Mouse (Mus musculus): ENCODE measurements around the gene R3hdm2.

R3hdm2 gene

GRCm38 (mm10) chr10:127353909-127354895 lies 25.9 kb upstream of the R3hdm2 start, which contains the start of gene Inhbe:
Gene Inhbe (minus strand): TSS chr10:127354411.
- DNase-seq = peak; percentile 67

DNA sequence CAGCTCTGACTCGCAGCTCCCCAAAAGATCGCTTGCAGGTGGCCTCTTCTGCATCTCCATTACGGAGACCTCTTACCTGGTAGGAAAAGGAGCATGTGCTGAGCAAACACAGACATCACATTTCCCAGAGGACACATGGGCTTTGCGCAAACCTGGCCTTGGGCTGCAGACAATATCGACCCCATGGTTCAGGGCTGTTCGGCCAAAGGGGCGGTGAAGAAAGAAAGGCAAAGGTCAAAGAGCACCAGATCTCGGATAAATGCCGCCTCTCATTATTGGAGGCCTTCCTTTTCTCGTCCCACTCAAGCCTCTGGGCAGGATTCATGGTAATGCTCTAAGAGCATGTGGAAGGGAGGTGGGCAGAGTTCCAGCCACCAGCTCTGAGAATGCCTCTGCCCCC lies 24.8 kb upstream of the R3hdm2 start:
- DNase-seq = no peak

- DNase-seq = no peak
These were observed 19.4 kb upstream of the R3hdm2 start for GRCm38 (mm10) chr10:127360714-127361113.

- no peak for DNase-seq
These were observed 13.0 kb upstream of the R3hdm2 start for GRCm38 (mm10) chr10:127367116-127367515.

GRCm38 (mm10) chr10:127368273-127368672 lies 11.9 kb upstream of the R3hdm2 start:
- DNase-seq = no peak

DNA sequence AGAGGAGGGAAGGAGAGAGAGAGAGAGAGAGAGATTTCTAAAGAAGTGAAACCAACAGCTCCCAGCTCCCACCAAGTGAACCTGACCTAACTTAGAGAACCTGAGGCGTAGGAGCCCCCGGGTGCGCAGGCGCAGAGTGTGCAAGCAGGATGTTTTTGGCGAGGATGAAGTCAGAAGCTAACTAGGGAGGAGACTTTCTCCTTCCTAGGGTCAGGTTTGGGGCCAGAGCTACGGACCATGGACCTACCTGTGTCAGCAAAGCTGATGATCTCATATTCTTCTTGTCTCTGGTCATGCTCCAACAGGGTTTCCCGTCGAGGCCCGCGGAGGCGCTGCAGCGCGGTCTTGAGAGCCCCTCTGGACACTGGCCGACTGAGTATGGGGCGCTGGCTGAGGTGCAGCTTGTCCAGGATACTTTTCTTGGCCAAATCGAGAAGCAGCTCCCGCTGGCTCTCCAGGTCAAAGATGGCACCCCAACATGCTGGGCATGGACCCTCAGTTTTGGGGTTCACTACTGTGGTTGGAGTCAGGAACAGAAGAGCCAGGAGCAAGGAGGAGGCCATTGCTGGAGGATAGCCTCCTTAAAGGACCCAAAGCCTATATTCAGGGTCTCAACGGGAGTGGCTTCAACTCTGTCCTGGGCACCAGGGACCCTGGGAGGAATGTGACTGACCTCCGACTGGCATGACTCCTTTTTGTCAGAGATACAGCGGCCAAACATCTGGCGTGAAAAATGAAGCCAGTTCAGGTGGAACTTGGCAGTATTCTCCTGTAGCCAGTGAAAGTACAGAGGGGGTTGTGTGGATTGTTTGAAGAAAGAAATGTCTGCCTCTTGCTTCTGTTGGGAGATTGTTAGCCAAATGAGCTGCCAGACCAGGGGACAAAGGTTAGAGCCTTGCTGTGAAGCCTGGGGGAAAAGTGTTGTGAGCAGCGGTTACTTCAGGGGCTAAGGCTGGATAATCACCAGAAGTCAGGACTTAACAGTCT lies 10.0 kb upstream of the R3hdm2 start, which contains the start of gene Inhbc:
Gene Inhbc (minus strand): TSS at position 598 of the 987 bp plus-strand sequence.
- DNase-seq = no peak

GRCm38 (mm10) chr10:127371023-127371422 lies 9.1 kb upstream of the R3hdm2 start:
- DNase-seq = no peak

DNA sequence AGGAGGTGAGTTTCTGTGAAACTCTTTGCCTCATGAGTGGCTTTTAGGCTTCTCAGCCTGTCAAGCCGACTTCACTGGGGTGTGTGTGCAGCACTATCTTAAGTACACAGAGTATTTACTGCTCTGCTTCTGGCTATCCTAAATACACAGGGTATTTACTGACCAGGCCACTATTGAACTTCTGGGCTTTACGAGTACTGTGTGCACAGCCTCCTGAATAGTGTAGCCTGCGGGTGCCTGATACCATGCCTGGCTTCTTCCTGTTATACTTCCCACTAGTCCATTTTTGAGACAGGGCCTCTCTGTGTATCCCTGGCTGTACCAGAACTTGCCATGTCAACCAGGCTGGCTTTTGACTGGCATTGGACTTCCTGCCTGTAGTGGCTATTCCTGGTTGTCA lies 2.4 kb upstream of the R3hdm2 start:
- DNase-seq = no peak

- DNase-seq = no peak
These were observed 473 bp upstream of the R3hdm2 start for GRCm38 (mm10) chr10:127379654-127380053.

DNA sequence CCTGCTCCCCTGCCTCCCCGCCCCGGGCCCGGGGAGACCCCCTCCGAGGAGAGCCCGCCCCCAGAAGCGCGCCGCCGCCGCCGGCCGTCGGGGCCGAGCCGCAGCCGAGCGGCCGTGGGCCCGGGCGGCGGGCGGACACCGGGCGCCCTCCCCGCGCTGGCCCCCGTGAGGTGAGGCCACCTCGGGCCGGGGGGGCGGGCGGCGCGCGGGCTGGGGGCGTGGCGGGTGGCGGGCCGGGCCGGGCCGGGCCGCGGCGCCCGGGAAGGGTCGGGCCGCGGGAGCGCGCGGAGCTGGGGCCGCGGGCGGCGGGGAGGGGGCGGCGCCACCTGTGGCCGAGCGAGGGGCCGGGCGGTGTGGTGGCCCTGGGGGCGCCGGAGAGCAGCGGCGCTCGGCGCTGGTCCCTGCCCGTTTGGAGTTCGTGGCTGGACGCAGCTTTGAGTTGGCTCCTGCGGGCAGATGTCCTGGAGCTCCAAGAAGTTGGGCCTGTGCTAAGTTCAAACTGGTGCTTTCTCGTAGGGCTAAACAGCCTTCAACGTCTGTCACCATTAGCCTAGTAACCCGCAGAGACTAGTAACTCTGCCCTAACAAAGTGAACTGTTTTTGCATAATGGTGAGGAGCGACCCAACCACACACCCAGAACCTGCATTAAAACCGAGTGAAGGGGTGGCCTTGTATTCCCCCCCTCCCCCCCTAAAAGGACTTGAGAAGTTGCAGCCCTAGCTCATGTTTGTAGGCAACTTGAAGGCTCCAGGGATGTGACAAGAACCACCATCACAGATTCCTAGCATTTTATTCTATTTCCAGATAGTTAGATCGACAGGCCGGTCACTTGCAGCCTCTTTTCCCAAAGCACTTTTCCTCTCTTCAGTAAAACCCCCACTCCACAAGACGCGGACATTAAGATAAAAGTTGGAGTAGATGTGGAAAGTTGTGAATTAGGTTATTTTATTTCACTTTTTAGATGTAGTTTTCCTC lies 928 bp downstream of the R3hdm2 start:
- DNase-seq = peak; percentile 52

DNA sequence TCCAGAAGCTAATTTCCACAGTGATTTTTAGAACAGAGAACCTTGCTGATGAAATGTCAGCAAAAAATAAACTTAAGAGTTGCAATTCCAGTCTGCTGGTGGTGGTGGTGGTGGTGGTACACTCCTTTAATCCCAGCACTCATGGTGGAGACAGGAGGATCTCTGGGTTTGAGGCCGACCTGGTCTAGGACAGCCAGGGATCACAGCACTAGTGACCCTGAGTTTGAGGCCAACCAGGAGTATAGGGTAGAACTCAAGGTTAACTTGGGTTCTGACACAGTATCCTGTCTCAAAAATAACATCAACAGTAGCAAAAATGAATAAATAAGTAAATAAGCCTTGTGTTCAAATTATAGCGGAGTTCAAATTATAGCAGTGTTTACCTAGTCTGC lies 1.6 kb downstream of the R3hdm2 start:
- no peak for DNase-seq

DNA sequence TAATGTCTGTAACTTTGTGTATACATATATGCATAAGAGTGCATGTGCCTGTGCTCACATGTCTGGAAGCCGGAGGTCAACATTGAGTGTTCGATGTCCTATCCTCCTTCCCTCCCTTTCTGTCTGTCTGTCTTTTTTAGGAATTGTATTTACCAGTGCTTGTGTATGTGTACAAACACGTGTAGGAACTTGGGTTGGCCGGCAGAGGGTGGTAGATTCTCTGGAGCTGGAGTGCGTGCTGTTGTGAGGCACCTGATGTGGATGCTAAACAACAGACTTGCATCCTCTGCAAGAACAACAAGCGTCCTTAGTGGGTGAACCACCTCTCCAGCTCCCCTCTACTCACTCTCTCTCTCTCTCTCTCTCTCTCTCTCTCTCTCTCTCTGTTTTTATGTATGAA lies 11.6 kb downstream of the R3hdm2 start:
- no peak for DNase-seq

DNA sequence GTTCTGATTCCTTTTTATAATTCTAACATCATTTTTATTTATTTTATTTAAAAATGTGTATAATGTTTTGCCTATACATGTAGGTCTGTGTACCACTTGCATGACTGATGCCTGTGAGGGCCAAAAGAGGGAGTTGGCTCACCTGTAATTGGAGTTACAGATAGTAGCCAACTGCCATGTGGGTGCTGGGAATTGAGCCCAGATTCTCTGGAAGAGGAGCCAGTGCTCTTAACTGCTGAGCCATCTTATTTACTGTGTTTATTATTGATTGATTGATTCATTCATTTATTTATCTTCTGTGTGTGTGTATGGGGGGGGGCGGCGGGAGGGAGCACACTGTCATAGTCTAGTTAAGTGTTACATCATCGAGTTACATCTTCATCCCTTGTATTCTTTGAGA lies 24.6 kb downstream of the R3hdm2 start:
- DNase-seq = no peak

GRCm38 (mm10) chr10:127407391-127407790 lies 27.3 kb downstream of the R3hdm2 start:
- DNase-seq = no peak

- no peak for DNase-seq
These were observed 32.0 kb downstream of the R3hdm2 start for GRCm38 (mm10) chr10:127412101-127412500.

DNA sequence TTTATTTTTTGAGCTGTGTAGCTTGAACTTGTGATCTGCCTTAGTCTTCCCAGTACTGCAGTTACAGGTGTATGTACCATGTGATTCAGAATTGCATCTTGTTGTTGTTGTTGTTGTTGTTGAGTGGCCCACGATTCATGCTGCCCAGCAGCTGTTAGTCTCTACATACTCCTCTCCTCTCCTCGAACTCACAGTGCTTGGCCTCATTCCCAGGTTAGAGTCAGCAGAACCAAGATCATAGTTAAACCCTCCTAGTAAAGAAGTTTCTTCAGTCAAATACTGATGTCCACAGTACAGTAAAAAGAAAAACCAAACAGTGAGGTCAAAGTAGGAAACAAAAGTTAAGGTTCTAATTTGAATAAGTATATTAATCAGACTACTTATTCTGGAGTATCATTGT lies 32.6 kb downstream of the R3hdm2 start:
- DNase-seq = no peak

DNA sequence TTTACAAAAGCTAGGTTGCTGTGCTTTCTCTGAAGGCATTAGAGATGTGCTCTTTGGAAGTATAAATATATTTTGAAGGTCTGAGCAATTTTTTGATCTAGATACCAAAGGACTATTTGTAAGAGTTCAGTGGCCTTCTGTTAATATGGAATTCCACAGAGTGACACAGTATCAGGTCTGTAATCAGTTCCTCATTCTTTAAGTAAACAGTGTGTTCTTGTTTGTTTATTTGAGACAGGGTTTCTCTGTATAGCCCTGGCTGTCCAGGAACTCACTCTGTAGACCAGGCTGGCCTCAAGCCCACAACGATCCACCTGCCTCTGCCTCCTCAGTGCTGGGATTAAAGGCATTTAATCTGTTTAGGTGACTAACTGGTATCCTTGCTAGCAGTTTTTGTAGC lies 33.5 kb downstream of the R3hdm2 start:
- no peak for DNase-seq

DNA sequence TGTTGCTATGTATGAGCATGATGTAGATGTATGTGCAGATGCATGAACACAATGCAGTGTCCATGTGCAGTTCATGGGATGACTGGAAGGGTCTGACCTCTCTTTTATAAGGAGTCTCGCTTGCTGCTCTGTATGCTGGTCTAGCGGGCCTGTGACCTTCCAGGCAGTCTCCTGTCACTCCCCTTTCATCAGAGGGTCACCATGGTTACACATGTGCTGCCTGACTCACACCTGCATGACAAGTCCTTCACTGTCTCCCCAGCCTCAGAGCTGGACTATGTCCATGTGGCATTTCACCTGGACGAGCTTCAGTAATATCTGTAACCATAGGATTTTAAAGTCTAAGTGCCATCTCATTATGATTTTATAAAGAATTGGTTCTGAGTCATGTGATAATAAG lies 34.0 kb downstream of the R3hdm2 start:
- DNase-seq = no peak

- DNase-seq = no peak
These were observed 40.0 kb downstream of the R3hdm2 start for GRCm38 (mm10) chr10:127420131-127420530.

- DNase-seq = peak; percentile 24
These were observed 40.7 kb downstream of the R3hdm2 start for GRCm38 (mm10) chr10:127420676-127421353.

GRCm38 (mm10) chr10:127422047-127422446 lies 41.9 kb downstream of the R3hdm2 start:
- DNase-seq = peak; percentile 50
